Mouse (Mus musculus) gastrocnemius, adult 2 months (tissue): ENCODE data around the gene Cfap46. TPM values are rescaled to one million over a fixed set of nuclear protein-coding genes. Genes with fewer than 3 reads are reported as not detected.
"Not testable (repeated sequence)": the region's sequence is repeated elsewhere in the genome, so short reads cannot be mapped to it uniquely, and the experiment has no call there.

Experiments used
- DNase-seq: peaks from one replicate; pipeline ENCODE4 v3.0.0; 2022
- H3K27ac ChIP-seq: fragments of 200-600 bp; 2 replicates; pipeline ENCODE4 v1.8.1; 2022; ENCODE audit warnings: mild to moderate bottlenecking
- H3K4me3 ChIP-seq: fragments of 200-600 bp; 2 replicates; pipeline ENCODE4 v1.8.1; 2022; ENCODE audit warnings: mild to moderate bottlenecking, moderate library complexity
- CTCF ChIP-seq: fragments of 200-600 bp; IDR thresholded peaks from 2 replicates; pipeline ENCODE4 v1.8.1; 2022; ENCODE audit warnings: antibody characterized with exemption, mild to moderate bottlenecking, moderate library complexity
- intact Hi-C: fragments of 180-260 bp; cut with DNase I; formaldehyde crosslinking; loops from one replicate; pipeline ENCODE4 v1.15.1; 2025
- total RNA-seq, 2 experiments: library from RNA; stranded (reverse); gene quantifications; 2 replicates each; pipeline ENCODE4 v1.2.3; 2021

Cfap46 gene
- total RNA-seq, 2 experiments from 2014 or later: 0.28 TPM; not detected in 1

GRCm38 (mm10) chr7:139703146-139703825 lies 19.7 kb upstream of the Cfap46 start:
- peak; percentile 88 for TF ChIP-seq CTCF
- Histone ChIP-seq H3K27ac (no peak overlapping the region), H3K4me3 (no peak overlapping the region)
- intact Hi-C loops: loop anchor here (1.0 kb wide), 1 partner anchor 158 kb away; no protein-coding TSS in a partner anchor
- DNase-seq: peak; percentile 83

- intact Hi-C loops: no loop called here
- no peak for TF ChIP-seq CTCF
- DNase-seq: no peak
- H3K4me3 ChIP-seq: no peak overlapping the region
- H3K27ac ChIP-seq: no peak overlapping the region
Observed at GRCm38 (mm10) chr7:139701651-139702301, 18.2 kb upstream of the Cfap46 start.

GRCm38 (mm10) chr7:139692641-139693294 lies 9.2 kb upstream of the Cfap46 start:
- Histone ChIP-seq H3K27ac (no peak overlapping the region), H3K4me3 (no peak overlapping the region)
- DNase-seq: no peak
- intact Hi-C loops: no loop called here
- no peak for TF ChIP-seq CTCF

GRCm38 (mm10) chr7:139692211-139692610 lies 8.6 kb upstream of the Cfap46 start:
- no peak overlapping the region for H3K4me3 ChIP-seq
- TF ChIP-seq CTCF: no peak
- DNase-seq: no peak
- H3K27ac ChIP-seq: no peak overlapping the region
- intact Hi-C loops: no loop called here

GRCm38 (mm10) chr7:139685336-139685735 lies 1.7 kb upstream of the Cfap46 start:
- Histone ChIP-seq H3K4me3 (no peak overlapping the region), H3K27ac (no peak overlapping the region)
- no peak for TF ChIP-seq CTCF
- DNase-seq: no peak
- intact Hi-C loops: loop anchor here (10.0 kb wide), 1 partner anchor 201 kb away; no protein-coding TSS in a partner anchor

GRCm38 (mm10) chr7:139684553-139684929 lies 924 bp upstream of the Cfap46 start:
- intact Hi-C loops: loop anchor here (1.0 to 10.0 kb wide), 2 partner anchors 36 to 200 kb away; no protein-coding TSS in a partner anchor
- DNase-seq: peak; percentile 93
- H3K27ac ChIP-seq: peak overlapping the region; percentile 84
- TF ChIP-seq CTCF: peak; percentile 92
- peak overlapping the region; percentile 76 for H3K4me3 ChIP-seq

- intact Hi-C loops: loop anchor here (10.0 kb wide), 1 partner anchor 197 kb away; no protein-coding TSS in a partner anchor
- DNase-seq: no peak
- Histone ChIP-seq H3K27ac (no peak overlapping the region), H3K4me3 (no peak overlapping the region)
- no peak for TF ChIP-seq CTCF
Observed at GRCm38 (mm10) chr7:139681921-139682598, 1.6 kb downstream of the Cfap46 start.

- no peak for TF ChIP-seq CTCF
- no peak overlapping the region for H3K27ac ChIP-seq
- no peak overlapping the region for H3K4me3 ChIP-seq
- DNase-seq: no peak
- intact Hi-C loops: no loop called here
Observed at GRCm38 (mm10) chr7:139676433-139676832, 7.2 kb downstream of the Cfap46 start.

- no peak for TF ChIP-seq CTCF
- H3K4me3 ChIP-seq: no peak overlapping the region
- no peak overlapping the region for H3K27ac ChIP-seq
- intact Hi-C loops: no loop called here
- no peak for DNase-seq
Observed at GRCm38 (mm10) chr7:139666871-139667270, 16.7 kb downstream of the Cfap46 start.

GRCm38 (mm10) chr7:139663318-139663717 lies 20.3 kb downstream of the Cfap46 start:
- Histone ChIP-seq H3K4me3 (no peak overlapping the region), H3K27ac (no peak overlapping the region)
- DNase-seq: no peak
- intact Hi-C loops: no loop called here
- no peak for TF ChIP-seq CTCF

GRCm38 (mm10) chr7:139659901-139660300 lies 23.7 kb downstream of the Cfap46 start:
- H3K4me3 ChIP-seq, intact Hi-C loops: not testable (repeated sequence)

GRCm38 (mm10) chr7:139649698-139650097 lies 33.9 kb downstream of the Cfap46 start:
- H3K4me3 ChIP-seq: no peak overlapping the region
- H3K27ac ChIP-seq: no peak overlapping the region
- no peak for DNase-seq
- intact Hi-C loops: loop anchor here (2.0 kb wide), 1 partner anchor 211 kb away; no protein-coding TSS in a partner anchor
- TF ChIP-seq CTCF: no peak

More at GRCm38 (mm10) chr7:139659901-139660300, 23.7 kb downstream of the Cfap46 start:
- not testable (repeated sequence) for DNase-seq, H3K27ac ChIP-seq
